Comparison of ENCODE assay signal across 21 mouse cellular contexts in genomic region chr9:70548304-70548703, GRCm38 (mm10). TPM values are rescaled to one million over a fixed set of nuclear protein-coding genes. Genes with fewer than 3 reads are reported as not detected.
DNase-seq lines count a peak whose midpoint lies in the region; ATAC-seq and TF ChIP-seq lines count a peak whose summit lies in the region.
"Had no signal": no experiment of that assay in that cellular context is flagged by ENCODE, and none has a peak within 500 bp of the region (broad histone marks: within the 10 kb centered on the region; RNA-seq: fewer than 3 reads in every experiment).

No protein-coding gene starts in this region.

- ATAC-seq in neural tube, embryonic 13.5 days (ENCODE audit: low read depth), result no peak
- ATAC-seq in neural tube, embryonic 15.5 days (ENCODE audit: low FRiP score), result no peak
- no peak for ATAC-seq in kidney, embryonic 15.5 days (replicated peaks; ENCODE audit: low FRiP score)
- ATAC-seq: activated CD4-positive, CD25-positive, alpha-beta regulatory T cell, adult 4 months; forebrain, embryonic 15.5 days; Patski had no signal

- no peaks in the 10 kb centered on the region; the same call in 1 of the 2 replicates for H3K9me3 ChIP-seq in neural tube, embryonic 13.5 days
- no peaks in the 10 kb centered on the region for H3K9me3 ChIP-seq in neural tube, embryonic 15.5 days (replicated peaks)
- H3K9me3 ChIP-seq in kidney, embryonic 15.5 days (replicated peaks), result peaks cover 10% of the 10 kb centered on the region
- H3K9me3 ChIP-seq: G1E had no signal

- peak overlapping the region; percentile 73 for H3K27ac ChIP-seq in layer of hippocampus, adult 2 months
- H3K27ac ChIP-seq in neural tube, embryonic 13.5 days (replicated peaks), result 0 out of 2 replicates have a peak overlapping the region, but pooled peaks have one; percentile 14
- no peak overlapping the region for H3K27ac ChIP-seq in neural tube, embryonic 15.5 days (replicated peaks)
- H3K27ac ChIP-seq in kidney, embryonic 15.5 days, result no peak overlapping the region
- H3K27ac ChIP-seq: embryonic facial prominence, embryonic 15.5 days; forebrain, embryonic 15.5 days; gastrocnemius, adult 2 months; hindbrain, embryonic 10.5 days; hindbrain, embryonic 14.5 days had no signal

- no peak overlapping the region for H3K4me2 ChIP-seq in neural tube, embryonic 13.5 days
- H3K4me2 ChIP-seq in neural tube, embryonic 15.5 days, result no peak overlapping the region
- no peak overlapping the region for H3K4me2 ChIP-seq in kidney, embryonic 15.5 days
- H3K4me2 ChIP-seq: embryonic facial prominence, embryonic 15.5 days; forebrain, embryonic 15.5 days; heart, embryonic 12.5 days; hindbrain, embryonic 14.5 days had no signal

- H3K27me3 ChIP-seq in neural tube, embryonic 13.5 days, result no peaks in the 10 kb centered on the region
- no peaks in the 10 kb centered on the region for H3K27me3 ChIP-seq in neural tube, embryonic 15.5 days (replicated peaks)
- H3K27me3 ChIP-seq in kidney, embryonic 15.5 days, result no peaks in the 10 kb centered on the region
- H3K27me3 ChIP-seq: embryonic facial prominence, embryonic 15.5 days; forebrain, embryonic 15.5 days; heart, embryonic 12.5 days; Patski had no signal

- H3K4me3 ChIP-seq in layer of hippocampus, adult 2 months, result no peak overlapping the region
- H3K4me3 ChIP-seq in neural tube, embryonic 13.5 days, result no peak overlapping the region
- no peak overlapping the region for H3K4me3 ChIP-seq in neural tube, embryonic 15.5 days (replicated peaks)
- H3K4me3 ChIP-seq in kidney, embryonic 15.5 days (replicated peaks), result no peak overlapping the region
- H3K4me3 ChIP-seq: embryonic facial prominence, embryonic 15.5 days; forebrain, embryonic 15.5 days; gastrocnemius, adult 2 months; heart, embryonic 12.5 days; hindbrain, embryonic 10.5 days had no signal

- peaks cover 18% of the 10 kb centered on the region for H3K36me3 ChIP-seq in neural tube, embryonic 13.5 days
- peaks cover 9% of the 10 kb centered on the region; the same call in 1 of the 2 replicates for H3K36me3 ChIP-seq in neural tube, embryonic 15.5 days
- H3K36me3 ChIP-seq in kidney, embryonic 15.5 days, result peaks cover 46% of the 10 kb centered on the region

- no peak for TF ChIP-seq CTCF in layer of hippocampus, adult 2 months (conservative IDR thresholded peaks at IDR 0.05)

- peak in 1 of 2 experiments; percentile 36 for DNase-seq in layer of hippocampus, adult 2 months (ENCODE audit: low spot score in 2 of 2)
- DNase-seq in layer of hippocampus, adult 11-12 months (ENCODE audit: low spot score), result no peak
- DNase-seq in brain, adult 2 months (ENCODE audit: low read depth, low spot score), result peak; percentile 24
- no peak for DNase-seq in adrenal gland, postnatal 10 days
- DNase-seq: adrenal gland, postnatal 25 days; cerebellum, adult 8-10 months; cerebellum, postnatal 14 days; embryo, embryonic 11 days; gastrocnemius, adult 2 months; gastrocnemius, postnatal 25 days had no signal

- no peak overlapping the region for H3K9ac ChIP-seq in neural tube, embryonic 13.5 days
- no peak overlapping the region for H3K9ac ChIP-seq in neural tube, embryonic 15.5 days (replicated peaks)
- H3K9ac ChIP-seq in kidney, embryonic 15.5 days, result no peak overlapping the region
- H3K9ac ChIP-seq: embryonic facial prominence, embryonic 15.5 days; forebrain, embryonic 15.5 days; heart, embryonic 12.5 days; hindbrain, embryonic 14.5 days had no signal

- WGBS in neural tube, embryonic 13.5 days, result 80% methylated on average over 4 of the region's 4 CpGs
- 88% methylated on average over 4 of the region's 4 CpGs for WGBS in neural tube, embryonic 15.5 days
- WGBS in kidney, embryonic 15.5 days, result 86% methylated on average over 4 of the region's 4 CpGs

- H3K4me1 ChIP-seq in neural tube, embryonic 13.5 days (replicated peaks), result peaks cover 36% of the 10 kb centered on the region
- H3K4me1 ChIP-seq in neural tube, embryonic 15.5 days, result peaks cover 24% of the 10 kb centered on the region
- peaks cover 7% of the 10 kb centered on the region for H3K4me1 ChIP-seq in kidney, embryonic 15.5 days

RNA-seq across cellular contexts. Expression of gene Sltm, which starts 5.8 kb away (rescaled TPM):
- total RNA-seq in layer of hippocampus, adult 2 months (2021), result 10 to 100 TPM; 53.0 to 60.1 TPM
- 67.8 and 69.8 TPM in 2 replicates for polyA plus RNA-seq in neural tube, embryonic 13.5 days (2015; fragmentation: Nextera tagmentation; extraction: Ambion mirVana)
- 56.2 and 58.6 TPM in 2 replicates for polyA plus RNA-seq in neural tube, embryonic 15.5 days (2015; fragmentation: Nextera tagmentation; extraction: Ambion mirVana)
- 10 to 100 TPM; 27.4 to 36.0 TPM for total RNA-seq in adrenal gland, postnatal 10 days (2021)
- polyA plus RNA-seq in kidney, embryonic 15.5 days (2015; fragmentation: Nextera tagmentation; extraction: Ambion mirVana), result 55.9 and 63.1 TPM in 2 replicates

RNA-seq across cellular contexts. Expression of gene Rnf111, which starts 44.8 kb away (rescaled TPM):
- total RNA-seq in layer of hippocampus, adult 2 months (2021), result 10 to 100 TPM; 42.4 to 43.7 TPM
- 37.6 and 41.8 TPM in 2 replicates for polyA plus RNA-seq in neural tube, embryonic 13.5 days (2015; fragmentation: Nextera tagmentation; extraction: Ambion mirVana)
- polyA plus RNA-seq in neural tube, embryonic 15.5 days (2015; fragmentation: Nextera tagmentation; extraction: Ambion mirVana), result 27.9 and 28.8 TPM in 2 replicates
- total RNA-seq in adrenal gland, postnatal 10 days (2021), result 10 to 100 TPM; 31.4 to 36.9 TPM
- 30.3 and 31.7 TPM in 2 replicates for polyA plus RNA-seq in kidney, embryonic 15.5 days (2015; fragmentation: Nextera tagmentation; extraction: Ambion mirVana)

Comparison
In these comparisons a context has a peak if more than half of its experiments do, and no peak if none do; other contexts are left out.
1. H3K27ac ChIP-seq: peak in layer of hippocampus, adult 2 months (single experiment) and neural tube, embryonic 13.5 days (single experiment); none in neural tube, embryonic 15.5 days (single experiment) and kidney, embryonic 15.5 days (single experiment).